Mouse (Mus musculus): ENCODE data around the gene Colgalt1.

The Colgalt1 gene

GRCm38 (mm10) chr8:71668220-71668975 lies 57.6 kb downstream of the Colgalt1 start:
- peak; percentile 66 for DNase-seq (ENCODE audit: low spot score)

- DNase-seq (ENCODE audit: low spot score) = no peak
Measured at GRCm38 (mm10) chr8:71670198-71670597, 59.4 kb downstream of the Colgalt1 start.

GRCm38 (mm10) chr8:71670621-71671548 lies 60.1 kb downstream of the Colgalt1 start:
- peak; percentile 83 for DNase-seq (ENCODE audit: low spot score)

GRCm38 (mm10) chr8:71671549-71671965 lies 60.8 kb downstream of the Colgalt1 start, which contains the start of gene Unc13a:
Gene Unc13a (minus strand): TSS chr8:71671757.
- peak; percentile 89 for DNase-seq (ENCODE audit: low spot score)

- no peak for DNase-seq (ENCODE audit: low spot score)
Measured at GRCm38 (mm10) chr8:71672168-71672735, 61.5 kb downstream of the Colgalt1 start.

DNA sequence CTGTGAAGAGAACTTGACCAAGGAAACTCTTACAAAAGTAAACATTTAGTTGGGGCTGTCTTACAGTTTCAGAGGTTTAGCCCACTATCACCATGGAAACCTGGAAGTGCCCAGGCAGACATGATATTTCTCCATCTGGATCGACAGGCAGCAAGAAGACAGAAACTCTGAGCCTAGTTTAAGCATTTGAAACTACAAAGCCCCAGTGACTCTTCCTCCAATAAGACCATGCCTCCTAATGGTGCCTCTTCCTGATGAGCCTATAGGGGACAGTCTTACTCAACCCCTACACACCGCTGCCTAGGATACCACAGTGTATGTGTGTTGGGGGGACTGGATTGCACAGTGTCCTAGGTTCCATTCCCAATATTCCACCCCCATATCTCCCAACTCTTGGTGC lies 63.3 kb downstream of the Colgalt1 start:
- DNase-seq (ENCODE audit: low spot score) = no peak

Measured in embryo, embryonic 10 days (tissue).